Mouse (Mus musculus): ENCODE measurements around the gene Gm17657. TPM values are rescaled to one million over a fixed set of nuclear protein-coding genes. Genes with fewer than 3 reads are reported as not detected.

Gene Gm17657
- not detected in 2 replicates for polyA plus RNA-seq (2012; rRNA removed)

GRCm38 (mm10) chr17:29549543-29550428 lies at the start of gene Gm17657, which contains the start of gene Tbc1d22b:
Gene Gm17657, minus strand, starts transcription at chr17:29549638.
Gene Tbc1d22b, plus strand, starts transcription at chr17:29549785.
- H3K4me1 ChIP-seq (ENCODE audit: control insufficient read depth, insufficient read depth, insufficient read length, low read length): peaks cover 20% of the 10 kb centered on the region; the same call in 1 of the 2 replicates
- H3K36me3 ChIP-seq (ENCODE audit: control insufficient read depth, insufficient read depth, low read length): no peaks in the 10 kb centered on the region
- WGBS: 1% methylated on average over 44 of the region's 44 CpGs
- peak within 1 kb of the TSS; percentile 89 for H3K4me3 ChIP-seq (ENCODE audit: low read depth, low read length)
- peak within 1 kb of the TSS; percentile 43; the same call in 1 of the 2 replicates for H3K27ac ChIP-seq (ENCODE audit: insufficient read depth, low read depth, low read length)
- no peaks in the 10 kb centered on the region for H3K27me3 ChIP-seq (ENCODE audit: control insufficient read depth, insufficient read depth, low read length)
- TF ChIP-seq CTCF (IDR thresholded peaks at IDR 0.05; ENCODE audit: extremely low read depth, insufficient read length, insufficient replicate concordance, low read depth, low read length): no peak
- peak; percentile 77; the same call in 1 of the 2 replicates for TF ChIP-seq POLR2A (IDR thresholded peaks at IDR 0.05; ENCODE audit: low read depth, low read length)

GRCm38 (mm10) chr17:29599051-29599450 lies 49.6 kb upstream of the Gm17657 start:
- H3K4me3 ChIP-seq (ENCODE audit: low read depth, low read length): no peak overlapping the region
- no peaks in the 10 kb centered on the region for H3K27me3 ChIP-seq (ENCODE audit: control insufficient read depth, insufficient read depth, low read length)
- WGBS: 96% methylated on average over 14 of the region's 14 CpGs
- H3K36me3 ChIP-seq (ENCODE audit: control insufficient read depth, insufficient read depth, low read length): peaks cover 46% of the 10 kb centered on the region
- H3K27ac ChIP-seq (ENCODE audit: insufficient read depth, low read depth, low read length): no peak overlapping the region
- no peak for TF ChIP-seq CTCF (IDR thresholded peaks at IDR 0.05; ENCODE audit: extremely low read depth, insufficient read length, insufficient replicate concordance, low read depth, low read length)
- TF ChIP-seq POLR2A (IDR thresholded peaks at IDR 0.05; ENCODE audit: low read depth, low read length): no peak
- peaks cover 2% of the 10 kb centered on the region; the same call in 1 of the 2 replicates for H3K4me1 ChIP-seq (ENCODE audit: control insufficient read depth, insufficient read depth, insufficient read length, low read length)

- WGBS: 93% methylated on average over 13 of the region's 13 CpGs
- H3K27ac ChIP-seq (ENCODE audit: insufficient read depth, low read depth, low read length): no peak overlapping the region
- TF ChIP-seq CTCF (IDR thresholded peaks at IDR 0.05; ENCODE audit: extremely low read depth, insufficient read length, insufficient replicate concordance, low read depth, low read length) (no peak), POLR2A (IDR thresholded peaks at IDR 0.05; ENCODE audit: low read depth, low read length) (no peak)
- no peaks in the 10 kb centered on the region for H3K27me3 ChIP-seq (ENCODE audit: control insufficient read depth, insufficient read depth, low read length)
- peaks cover 2% of the 10 kb centered on the region; the same call in 1 of the 2 replicates for H3K4me1 ChIP-seq (ENCODE audit: control insufficient read depth, insufficient read depth, insufficient read length, low read length)
- H3K4me3 ChIP-seq (ENCODE audit: low read depth, low read length): no peak overlapping the region
- peaks cover 46% of the 10 kb centered on the region for H3K36me3 ChIP-seq (ENCODE audit: control insufficient read depth, insufficient read depth, low read length)
These were observed 47.3 kb upstream of the Gm17657 start for GRCm38 (mm10) chr17:29596771-29597132.

GRCm38 (mm10) chr17:29595891-29596770 lies 46.7 kb upstream of the Gm17657 start:
- 91% methylated on average over 15 of the region's 15 CpGs for WGBS
- no peaks in the 10 kb centered on the region for H3K27me3 ChIP-seq (ENCODE audit: control insufficient read depth, insufficient read depth, low read length)
- H3K36me3 ChIP-seq (ENCODE audit: control insufficient read depth, insufficient read depth, low read length): peaks cover 46% of the 10 kb centered on the region
- no peak overlapping the region for H3K27ac ChIP-seq (ENCODE audit: insufficient read depth, low read depth, low read length)
- TF ChIP-seq CTCF (IDR thresholded peaks at IDR 0.05; ENCODE audit: extremely low read depth, insufficient read length, insufficient replicate concordance, low read depth, low read length): no peak
- TF ChIP-seq POLR2A (IDR thresholded peaks at IDR 0.05; ENCODE audit: low read depth, low read length): no peak
- peaks cover 2% of the 10 kb centered on the region; the same call in 1 of the 2 replicates for H3K4me1 ChIP-seq (ENCODE audit: control insufficient read depth, insufficient read depth, insufficient read length, low read length)
- H3K4me3 ChIP-seq (ENCODE audit: low read depth, low read length): no peak overlapping the region

DNA sequence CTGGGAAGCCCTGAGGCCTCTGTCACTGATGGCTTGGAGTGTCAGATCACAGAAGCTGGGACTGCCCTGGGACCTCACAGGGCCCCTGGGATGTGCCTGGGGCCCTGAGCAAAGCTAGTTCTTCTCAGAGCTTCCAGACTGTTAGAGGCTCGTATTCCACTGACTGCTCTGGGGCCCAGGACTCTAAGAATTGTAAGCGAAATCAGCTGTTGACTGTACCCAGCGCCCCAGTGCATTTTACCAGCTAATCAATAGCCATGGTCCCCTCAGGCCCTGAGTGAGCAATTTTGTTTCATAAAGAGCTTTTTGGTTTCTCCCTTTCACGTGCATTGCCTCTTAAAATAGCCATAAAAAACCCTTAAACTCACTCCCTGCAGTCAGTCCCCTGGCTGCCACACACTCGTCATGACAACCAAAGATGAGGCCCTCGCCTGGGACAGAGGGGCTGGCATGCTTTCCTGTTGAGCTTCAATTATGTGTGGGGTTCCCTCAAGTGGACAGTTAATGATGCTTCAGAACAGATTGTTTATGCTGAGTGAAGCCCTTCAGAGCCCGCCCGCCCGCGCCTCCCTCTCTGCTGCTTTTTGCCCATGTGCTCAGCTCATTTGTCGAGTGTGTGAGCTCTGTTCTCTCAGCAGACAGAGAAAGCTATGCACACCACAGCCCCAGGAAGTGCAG lies 39.9 kb upstream of the Gm17657 start:
- no peak overlapping the region for H3K27ac ChIP-seq (ENCODE audit: insufficient read depth, low read depth, low read length)
- H3K4me3 ChIP-seq (ENCODE audit: low read depth, low read length): no peak overlapping the region
- WGBS: 88% methylated on average over 11 of the region's 11 CpGs
- no peaks in the 10 kb centered on the region for H3K4me1 ChIP-seq (ENCODE audit: control insufficient read depth, insufficient read depth, insufficient read length, low read length)
- H3K27me3 ChIP-seq (ENCODE audit: control insufficient read depth, insufficient read depth, low read length): no peaks in the 10 kb centered on the region
- H3K36me3 ChIP-seq (ENCODE audit: control insufficient read depth, insufficient read depth, low read length): peaks cover 7% of the 10 kb centered on the region
- TF ChIP-seq POLR2A (IDR thresholded peaks at IDR 0.05; ENCODE audit: low read depth, low read length) (no peak), CTCF (IDR thresholded peaks at IDR 0.05; ENCODE audit: extremely low read depth, insufficient read length, insufficient replicate concordance, low read depth, low read length) (no peak)

- WGBS: 76% methylated on average over 9 of the region's 9 CpGs
- TF ChIP-seq CTCF (IDR thresholded peaks at IDR 0.05; ENCODE audit: extremely low read depth, insufficient read length, insufficient replicate concordance, low read depth, low read length): no peak
- Histone ChIP-seq H3K4me3 (ENCODE audit: low read depth, low read length) (no peak overlapping the region), H3K27ac (ENCODE audit: insufficient read depth, low read depth, low read length) (no peak overlapping the region), H3K27me3 (ENCODE audit: control insufficient read depth, insufficient read depth, low read length) (no peaks in the 10 kb centered on the region), H3K4me1 (ENCODE audit: control insufficient read depth, insufficient read depth, insufficient read length, low read length) (no peaks in the 10 kb centered on the region), H3K36me3 (ENCODE audit: control insufficient read depth, insufficient read depth, low read length) (peaks cover 3% of the 10 kb centered on the region)
These were observed 37.5 kb upstream of the Gm17657 start for GRCm38 (mm10) chr17:29586921-29587320.
